Mouse (Mus musculus) layer of hippocampus, adult 2 months (tissue): Measurements from ENCODE around the gene Bspry. TPM values are rescaled to one million over a fixed set of nuclear protein-coding genes. Genes with fewer than 3 reads are reported as not detected.
A peak's percentile ranks its signal among the peaks of the same experiment; 100 is the strongest.

Experiments
- DNase-seq, 2 experiments: peaks; one replicate each; pipeline ENCODE4 v3.0.0; 2022; ENCODE audit warnings: low spot score in 2 of 2
- H3K27ac ChIP-seq: fragments of 200-600 bp; 2 replicates; pipeline ENCODE4 v1.8.1; 2022
- H3K4me3 ChIP-seq: fragments of 200-600 bp; 2 replicates; pipeline ENCODE4 v1.8.1; 2022; ENCODE audit warnings: mild to moderate bottlenecking
- CTCF ChIP-seq: fragments of 200-600 bp; conservative IDR thresholded peaks from 2 replicates; pipeline ENCODE4 v1.8.1; 2022; ENCODE audit warnings: antibody characterized with exemption, mild to moderate bottlenecking, moderate library complexity
- total RNA-seq, 2 experiments: library from RNA; stranded (reverse); gene quantifications; 2 replicates each; pipeline ENCODE4 v1.2.3; 2021

Gene Bspry
- total RNA-seq, 2 experiments from 2014 or later = 0.64 to 0.69 TPM

- no peak for TF ChIP-seq CTCF
Observed at GRCm38 (mm10) chr4:62513998-62514506, 34.2 kb downstream of the Bspry start.

GRCm38 (mm10) chr4:62514995-62515394, 35.1 kb downstream of the Bspry start:
- H3K4me3 ChIP-seq = no peak overlapping the region
- TF ChIP-seq CTCF = no peak
- no peak for DNase-seq
- H3K27ac ChIP-seq = no peak overlapping the region

More at GRCm38 (mm10) chr4:62513998-62514506, 34.2 kb downstream of the Bspry start:
- Histone ChIP-seq H3K4me3 (no peak overlapping the region), H3K27ac (no peak overlapping the region)
- no peak for DNase-seq

- no peak overlapping the region for H3K4me3 ChIP-seq
- H3K27ac ChIP-seq = peak overlapping the region; percentile 43; the same call in 1 of the 2 replicates
- DNase-seq = no peak
- no peak for TF ChIP-seq CTCF
Observed at GRCm38 (mm10) chr4:62515490-62515889, 35.6 kb downstream of the Bspry start.

- Histone ChIP-seq H3K4me3 (no peak overlapping the region), H3K27ac (peak overlapping the region; percentile 43; the same call in 1 of the 2 replicates)
- peak; percentile 23; the same call in 1 of the 2 replicates for TF ChIP-seq CTCF
- no peak for DNase-seq
Observed at GRCm38 (mm10) chr4:62516079-62516478, 36.2 kb downstream of the Bspry start.

- Histone ChIP-seq H3K27ac (peak overlapping the region; percentile 39; the same call in 1 of the 2 replicates), H3K4me3 (no peak overlapping the region)
- DNase-seq = no peak
- no peak for TF ChIP-seq CTCF
Observed at GRCm38 (mm10) chr4:62516579-62516978, 36.7 kb downstream of the Bspry start.

- DNase-seq = no peak
- no peak for TF ChIP-seq CTCF
- Histone ChIP-seq H3K4me3 (no peak overlapping the region), H3K27ac (no peak overlapping the region)
Observed at GRCm38 (mm10) chr4:62517046-62517445, 37.2 kb downstream of the Bspry start.

- DNase-seq = no peak
- no peak overlapping the region for H3K27ac ChIP-seq
- 0 out of 2 replicates have a peak, but pooled peaks have one; percentile 4 for TF ChIP-seq CTCF
- no peak overlapping the region for H3K4me3 ChIP-seq
Observed at GRCm38 (mm10) chr4:62517538-62518415, 37.9 kb downstream of the Bspry start.

- DNase-seq = no peak
- peak overlapping the region; percentile 88; the same call in 1 of the 2 replicates for H3K27ac ChIP-seq
- no peak for TF ChIP-seq CTCF
- peak overlapping the region; percentile 96 for H3K4me3 ChIP-seq
Observed at GRCm38 (mm10) chr4:62518416-62519121, 38.7 kb downstream of the Bspry start.

- TF ChIP-seq CTCF = no peak
Observed at GRCm38 (mm10) chr4:62519122-62519848, 39.4 kb downstream of the Bspry start.

GRCm38 (mm10) chr4:62519849-62520233, 40.0 kb downstream of the Bspry start, which contains the start of gene Alad:
Alad (minus strand) TSS chr4:62519918.
- Histone ChIP-seq H3K27ac (peak within 1 kb of the TSS; percentile 88), H3K4me3 (peak within 1 kb of the TSS; percentile 96)
- peak; percentile 69 to 75 for DNase-seq
- no peak for TF ChIP-seq CTCF

More at GRCm38 (mm10) chr4:62519122-62519848, 39.4 kb downstream of the Bspry start:
- peak overlapping the region; percentile 88 for H3K27ac ChIP-seq
- DNase-seq = no peak
- peak overlapping the region; percentile 96 for H3K4me3 ChIP-seq

GRCm38 (mm10) chr4:62520892-62521400, 41.1 kb downstream of the Bspry start:
- no peak overlapping the region for H3K4me3 ChIP-seq
- no peak for TF ChIP-seq CTCF
- H3K27ac ChIP-seq = no peak overlapping the region
- DNase-seq = no peak

- TF ChIP-seq CTCF = no peak
- Histone ChIP-seq H3K4me3 (peak within 1 kb of the TSS; percentile 93), H3K27ac (peak within 1 kb of the TSS; percentile 100)
- DNase-seq = peak; percentile 95 to 96
Observed at GRCm38 (mm10) chr4:62524651-62525488, 45.0 kb downstream of the Bspry start, which contains the start of the genes Pole3 and 4933430I17Rik. Pole3 (minus strand) TSS chr4:62525068. 4933430I17Rik (plus strand) TSS chr4:62525369.
